Mouse (Mus musculus) thymus, adult 2 months (tissue): ENCODE data around the gene Gm21976. TPM values are rescaled to one million over a fixed set of nuclear protein-coding genes. Genes with fewer than 3 reads are reported as not detected.

Source experiments
- DNase-seq: peaks from one replicate; pipeline ENCODE4 v3.0.0; 2021
- H3K27ac ChIP-seq: fragments of 200-500 bp; 2 replicates; pipeline ENCODE4 v1.5.1; 2012; ENCODE audit warnings: low read length, control low read depth; ENCODE audit not compliant: control insufficient read depth, insufficient read depth
- H3K27me3 ChIP-seq: fragments of 200-500 bp; 2 replicates; pipeline ENCODE4 v1.6.1; 2012; ENCODE audit warnings: mild to moderate bottlenecking, low read length, moderate library complexity, mixed read lengths; ENCODE audit not compliant: control insufficient read depth, insufficient read depth
- H3K36me3 ChIP-seq: fragments of 200-500 bp; 2 replicates; pipeline ENCODE4 v1.6.1; 2012; ENCODE audit warnings: mild to moderate bottlenecking, low read length, moderate library complexity; ENCODE audit not compliant: control insufficient read depth, insufficient read depth
- H3K4me1 ChIP-seq: fragments of 200-500 bp; replicated peaks from 2 replicates; pipeline ENCODE4 v1.6.1; 2012; ENCODE audit warnings: low read length; ENCODE audit not compliant: control insufficient read depth, insufficient read depth
- H3K4me3 ChIP-seq: fragments of 200-500 bp; 2 replicates; pipeline ENCODE4 v1.5.1; 2012; ENCODE audit warnings: mild to moderate bottlenecking, low read length, control low read depth, moderate library complexity; ENCODE audit not compliant: control insufficient read depth, insufficient read depth
- CTCF ChIP-seq: fragments of 200-500 bp; IDR thresholded peaks from 2 replicates; pipeline ENCODE4 v1.5.1; 2012; ENCODE audit warnings: mild to moderate bottlenecking, control low read depth, low read length, moderate library complexity, borderline replicate concordance; ENCODE audit not compliant: control insufficient read depth, poor library complexity, insufficient read depth; ENCODE audit errors: extremely low read depth
- POLR2A ChIP-seq: fragments of 200-500 bp; IDR thresholded peaks from 2 replicates; pipeline ENCODE4 v1.6.1; 2012; ENCODE audit warnings: mild to moderate bottlenecking, low read length, control low read depth, moderate library complexity; ENCODE audit not compliant: control insufficient read depth, poor library complexity, insufficient read depth; ENCODE audit errors: extremely low read depth
- WGBS: fragments of 180-500 bp; shearing (Covaris S2); methylation state at CpG from one replicate; pipeline ENCODE4 v1.1.7; 2018; 5-methylcytosine and 5-hydroxymethylcytosine counted together
- polyA plus RNA-seq: library from polyadenylated mRNA; depleted of rRNA; stranded (reverse); fragments of >200 nt; gene quantifications from 2 replicates; pipeline ENCODE4 v1.2.3, GENCODE M21; 2012; rRNA removed

Gm21976 gene
- polyA plus RNA-seq, 1 experiment: 0.34 TPM

GRCm38 (mm10) chr13:98355559-98356111, 75.9 kb downstream of the Gm21976 start:
- no peaks in the 10 kb centered on the region for H3K36me3 ChIP-seq
- H3K27me3 ChIP-seq: peaks cover 34% of the 10 kb centered on the region
- WGBS: 4% methylated on average over 80 of the region's 81 CpGs
- H3K4me1 ChIP-seq: peaks cover 11% of the 10 kb centered on the region
- DNase-seq: no peak
- no peak for TF ChIP-seq CTCF
- TF ChIP-seq POLR2A: no peak
- no peak overlapping the region for H3K27ac ChIP-seq
- H3K4me3 ChIP-seq: no peak overlapping the region

- TF ChIP-seq POLR2A (no peak), CTCF (no peak)
- Histone ChIP-seq H3K27me3 (peaks cover 36% of the 10 kb centered on the region), H3K4me3 (no peak overlapping the region), H3K4me1 (peaks cover 11% of the 10 kb centered on the region), H3K36me3 (no peaks in the 10 kb centered on the region), H3K27ac (no peak overlapping the region)
- no peak for DNase-seq
- 18% methylated on average over 9 of the region's 9 CpGs for WGBS
These were observed 76.7 kb downstream of the Gm21976 start for GRCm38 (mm10) chr13:98356176-98356972.

Other genes with a start within 250 kb of the Gm21976 start
- 1.7 and 2.0 TPM in 2 replicates for gene Arhgef28, start 73.4 kb upstream of the Gm21976 start, polyA plus RNA-seq
- 11.3 and 12.9 TPM in 2 replicates for gene Utp15, start 16.8 kb upstream of the Gm21976 start, polyA plus RNA-seq
- gene Ankra2, start 16.8 kb upstream of the Gm21976 start, polyA plus RNA-seq: 15.3 and 18.9 TPM in 2 replicates
- 200 and 204 TPM in 2 replicates for gene Btf3, start 37.1 kb downstream of the Gm21976 start, polyA plus RNA-seq
- gene Foxd1, start 74.4 kb downstream of the Gm21976 start, polyA plus RNA-seq: 0.03 TPM in 2 replicates
- gene Gm10320, start 212.1 kb downstream of the Gm21976 start, polyA plus RNA-seq: 1.2 and 2.4 TPM in 2 replicates